Mouse (Mus musculus) neural tube, embryonic 12.5 days (tissue): ENCODE data around the gene Dnajc17. TPM values are rescaled to one million over a fixed set of nuclear protein-coding genes. Genes with fewer than 3 reads are reported as not detected.

ENCODE experiments used
- ATAC-seq: fragments of 200-750 bp; cut with Nextera tagmentation; 2 replicates; pipeline ENCODE4 v1.8.0; 2017; ENCODE audit warnings: low read depth, mild to moderate bottlenecking, moderate TSS enrichment, moderate library complexity; ENCODE audit not compliant: low FRiP score
- H3K27ac ChIP-seq: fragments of 300-500 bp; sonication (generic); 2 replicates; pipeline ENCODE4 v1.5.1; 2016
- H3K27me3 ChIP-seq: fragments of 300-500 bp; sonication (generic); replicated peaks from 2 replicates; pipeline ENCODE4 v1.6.1; 2016; ENCODE audit warnings: mild to moderate bottlenecking
- H3K36me3 ChIP-seq: fragments of 300-500 bp; sonication (generic); 2 replicates; pipeline ENCODE4 v1.6.1; 2016; ENCODE audit warnings: mild to moderate bottlenecking
- H3K4me1 ChIP-seq: fragments of 300-500 bp; sonication (generic); 2 replicates; pipeline ENCODE4 v1.6.1; 2016
- H3K4me2 ChIP-seq: fragments of 300-500 bp; sonication (generic); replicated peaks from 2 replicates; pipeline ENCODE4 v1.6.1; 2016; ENCODE audit warnings: mild to moderate bottlenecking
- H3K4me3 ChIP-seq: fragments of 300-500 bp; sonication (generic); 2 replicates; pipeline ENCODE4 v1.5.1; 2016
- H3K9ac ChIP-seq: fragments of 300-500 bp; sonication (generic); 2 replicates; pipeline ENCODE4 v1.6.1; 2016; ENCODE audit warnings: mild to moderate bottlenecking
- H3K9me3 ChIP-seq: fragments of 300-500 bp; sonication (generic); 2 replicates; pipeline ENCODE4 v1.6.1; 2016; ENCODE audit warnings: mild to moderate bottlenecking
- WGBS: fragments of 180-500 bp; shearing (Covaris S2); methylation state at CpG from one replicate; pipeline ENCODE4 v1.1.7; 2016; 5-methylcytosine and 5-hydroxymethylcytosine counted together
- polyA plus RNA-seq: library from polyadenylated mRNA; unstranded; fragments of >200 nt; fragmentation: Nextera tagmentation; extraction: Ambion mirVana; gene quantifications from 2 replicates; pipeline ENCODE4 v1.2.1, GENCODE M21; 2016

Dnajc17 gene
- 24.9 and 27.2 TPM in 2 replicates for polyA plus RNA-seq

DNA sequence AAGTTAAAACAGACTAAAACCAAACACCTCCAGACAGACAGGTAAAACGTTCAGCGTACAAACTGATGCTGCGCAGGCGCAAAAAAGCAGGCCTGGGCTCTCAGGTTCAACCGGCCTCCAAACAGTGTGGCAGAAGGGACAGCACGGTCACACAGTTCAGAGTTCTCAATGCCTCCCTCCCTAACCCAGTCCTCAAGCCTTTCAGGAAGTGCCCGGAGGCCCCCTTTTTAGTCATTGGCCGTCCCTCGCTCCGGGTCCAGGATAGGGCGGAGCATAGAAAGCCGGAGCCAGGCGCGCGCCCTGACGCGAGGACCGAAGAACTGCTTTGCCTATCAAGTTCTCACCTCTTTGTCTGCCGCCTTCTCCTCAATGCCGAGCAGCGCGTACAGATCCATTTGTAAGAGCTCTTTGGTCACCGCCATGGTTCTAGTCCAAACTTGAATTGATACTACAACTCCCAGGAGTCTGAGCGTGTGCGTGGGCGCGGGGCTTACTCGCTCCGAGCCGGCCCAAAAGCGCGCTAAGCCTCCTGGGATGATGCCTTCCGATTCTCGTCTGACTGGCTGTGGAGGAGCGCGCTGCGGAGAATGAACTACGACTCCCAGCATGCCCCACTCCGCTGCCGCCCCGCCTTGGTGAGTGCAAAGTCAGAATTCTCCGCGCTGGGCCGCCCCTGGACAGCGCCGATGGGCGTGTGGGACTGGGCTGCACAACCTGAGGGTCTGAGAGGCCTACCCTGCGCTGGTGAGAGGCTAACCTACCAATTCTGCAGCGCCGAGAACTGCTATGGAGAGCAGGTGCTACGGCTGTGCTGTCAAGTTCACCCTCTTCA, at the start of gene Dnajc17, which contains the start of gene Zfyve19:
Gene Dnajc17 (minus strand): TSS at position 452 of the 832 bp plus-strand sequence.
Gene Zfyve19 (plus strand): TSS at position 274 of the 832 bp plus-strand sequence.
- Histone ChIP-seq H3K9ac (peak within 1 kb of the TSS; percentile 77), H3K4me2 (peak within 1 kb of the TSS; percentile 61), H3K27me3 (no peaks in the 10 kb centered on the region), H3K36me3 (peaks cover 19% of the 10 kb centered on the region), H3K4me3 (peak within 1 kb of the TSS; percentile 68), H3K9me3 (no peaks in the 10 kb centered on the region), H3K4me1 (peaks cover 18% of the 10 kb centered on the region), H3K27ac (peak within 1 kb of the TSS; percentile 38)
- under 1% methylated on average over 51 of the region's 51 CpGs for WGBS
- peak; percentile 98 for ATAC-seq

DNA sequence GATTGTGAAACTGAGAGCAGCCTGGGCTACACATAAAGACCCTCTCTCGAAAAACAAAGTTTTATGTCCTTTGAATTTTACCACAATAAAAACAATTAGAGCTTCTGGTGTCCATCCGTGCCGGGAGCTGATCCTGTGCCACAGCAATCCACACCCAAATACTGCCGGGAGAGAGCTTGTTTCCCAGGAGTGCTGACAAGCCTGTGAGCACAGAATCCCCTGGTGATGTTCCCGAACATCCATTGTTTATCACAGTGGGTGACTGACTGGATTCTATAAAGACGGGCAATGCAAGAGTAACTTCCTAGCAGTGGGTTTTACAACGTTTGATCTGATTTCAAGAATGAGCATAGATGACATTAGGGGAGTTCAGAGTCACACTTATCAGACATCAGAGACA, 46.4 kb upstream of the Dnajc17 start:
- H3K4me2 ChIP-seq: no peak overlapping the region

DNA sequence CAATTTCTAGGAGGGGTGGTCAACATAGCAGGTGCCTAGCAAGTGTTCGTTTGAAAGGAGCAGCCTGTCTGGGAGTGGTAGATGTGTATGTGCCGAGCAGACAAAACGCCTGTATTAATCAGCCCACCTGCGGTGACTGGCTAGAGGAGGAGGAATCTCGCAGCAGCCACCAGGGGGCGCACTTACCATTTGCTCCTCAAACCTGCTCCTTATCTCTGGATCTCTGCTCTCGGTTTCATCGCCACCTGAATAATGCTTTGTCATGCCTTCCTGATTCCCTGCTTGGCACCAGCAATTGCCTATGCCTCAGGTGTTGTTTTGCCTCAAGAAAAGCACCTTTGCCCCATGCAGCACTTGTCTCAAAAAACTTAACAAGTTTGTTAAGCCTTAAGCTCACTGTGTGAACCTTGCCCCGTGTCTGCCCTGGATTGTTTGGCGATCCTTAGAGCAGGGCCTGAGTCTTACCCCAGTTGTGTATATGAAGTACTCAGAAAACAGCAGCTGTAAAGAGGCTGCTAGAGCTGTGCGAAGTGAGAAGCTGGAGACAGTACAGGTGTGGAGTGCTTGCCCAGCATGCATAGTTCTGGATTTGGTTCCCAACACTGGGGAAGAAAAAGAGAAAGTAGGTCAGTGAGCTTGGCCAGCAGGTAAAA, 42.4 kb upstream of the Dnajc17 start:
- WGBS: 16% methylated on average over 11 of the region's 11 CpGs
- no peak overlapping the region for H3K9ac ChIP-seq
- H3K27me3 ChIP-seq: 0 out of 2 replicates have a peak, but pooled peaks cover 4% of the 10 kb centered on the region
- H3K4me1 ChIP-seq: no peaks in the 10 kb centered on the region
- H3K36me3 ChIP-seq: no peaks in the 10 kb centered on the region
- no peak overlapping the region for H3K27ac ChIP-seq
- ATAC-seq: peak; percentile 65; the same call in 1 of the 2 replicates
- peak overlapping the region; percentile 36; the same call in 1 of the 2 replicates for H3K4me2 ChIP-seq
- H3K9me3 ChIP-seq: no peaks in the 10 kb centered on the region
- no peak overlapping the region for H3K4me3 ChIP-seq

More for the DNA sequence above, 46.4 kb upstream of the Dnajc17 start:
- H3K27ac ChIP-seq: no peak overlapping the region
- 11% methylated on average over 7 of the region's 7 CpGs for WGBS
- H3K9me3 ChIP-seq: no peaks in the 10 kb centered on the region
- ATAC-seq: no peak
- no peaks in the 10 kb centered on the region for H3K4me1 ChIP-seq
- H3K36me3 ChIP-seq: no peaks in the 10 kb centered on the region
- H3K9ac ChIP-seq: no peak overlapping the region
- 0 out of 2 replicates have a peak, but pooled peaks cover 3% of the 10 kb centered on the region for H3K27me3 ChIP-seq
- H3K4me3 ChIP-seq: no peak overlapping the region

DNA sequence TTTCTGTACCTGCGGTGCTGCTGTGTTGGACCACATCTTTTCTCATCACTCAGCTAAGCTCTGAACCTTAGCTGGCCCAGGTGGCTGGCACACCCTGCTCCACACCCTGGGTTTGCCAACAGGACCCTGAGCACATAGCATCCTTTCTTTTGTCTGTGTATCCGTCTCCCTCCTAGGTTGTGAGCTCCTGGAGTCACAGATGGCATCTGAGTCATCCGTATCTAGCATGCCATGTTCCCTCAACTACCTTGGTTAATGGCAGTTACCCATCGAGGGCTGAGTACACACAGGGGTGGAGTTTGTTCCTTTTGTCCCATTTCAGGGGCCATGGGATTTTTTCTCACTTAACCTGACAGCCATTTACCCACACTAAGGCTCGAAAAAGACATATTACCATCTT, 41.8 kb upstream of the Dnajc17 start:
- Histone ChIP-seq H3K4me3 (no peak overlapping the region), H3K9ac (no peak overlapping the region), H3K4me2 (peak overlapping the region; percentile 36; the same call in 1 of the 2 replicates), H3K27ac (no peak overlapping the region), H3K36me3 (no peaks in the 10 kb centered on the region), H3K27me3 (0 out of 2 replicates have a peak, but pooled peaks cover 4% of the 10 kb centered on the region), H3K9me3 (no peaks in the 10 kb centered on the region), H3K4me1 (no peaks in the 10 kb centered on the region)
- ATAC-seq: no peak
- 61% methylated on average over 5 of the region's 5 CpGs for WGBS

DNA sequence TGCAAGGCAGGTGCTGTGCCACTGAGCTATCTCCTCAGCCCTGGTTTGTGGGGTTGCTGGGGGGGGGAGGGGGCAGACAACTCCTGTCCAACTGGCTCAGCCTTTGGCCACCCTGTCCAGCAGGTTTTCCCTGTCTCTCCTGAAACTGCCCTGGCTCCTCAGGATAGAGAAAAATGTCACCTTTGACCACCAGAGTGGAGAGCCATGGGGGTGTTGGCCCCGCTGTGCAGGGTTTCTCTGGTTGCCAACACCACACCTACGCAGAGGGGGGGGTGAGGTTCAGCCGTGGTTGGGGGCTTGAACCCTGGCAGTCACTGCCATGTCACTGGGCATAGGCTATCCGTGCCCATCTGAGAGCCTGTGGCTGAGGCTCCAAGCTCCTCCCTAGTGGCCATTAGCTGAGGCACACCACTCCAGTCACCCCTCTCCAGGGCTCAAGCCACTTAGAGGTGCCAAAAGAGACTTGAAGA, 41.0 kb upstream of the Dnajc17 start:
- Histone ChIP-seq H3K9me3 (no peaks in the 10 kb centered on the region), H3K36me3 (no peaks in the 10 kb centered on the region), H3K4me1 (no peaks in the 10 kb centered on the region), H3K4me2 (no peak overlapping the region), H3K9ac (no peak overlapping the region), H3K27ac (no peak overlapping the region), H3K27me3 (0 out of 2 replicates have a peak, but pooled peaks cover 4% of the 10 kb centered on the region), H3K4me3 (no peak overlapping the region)
- ATAC-seq: no peak
- WGBS: 78% methylated on average over 4 of the region's 4 CpGs

DNA sequence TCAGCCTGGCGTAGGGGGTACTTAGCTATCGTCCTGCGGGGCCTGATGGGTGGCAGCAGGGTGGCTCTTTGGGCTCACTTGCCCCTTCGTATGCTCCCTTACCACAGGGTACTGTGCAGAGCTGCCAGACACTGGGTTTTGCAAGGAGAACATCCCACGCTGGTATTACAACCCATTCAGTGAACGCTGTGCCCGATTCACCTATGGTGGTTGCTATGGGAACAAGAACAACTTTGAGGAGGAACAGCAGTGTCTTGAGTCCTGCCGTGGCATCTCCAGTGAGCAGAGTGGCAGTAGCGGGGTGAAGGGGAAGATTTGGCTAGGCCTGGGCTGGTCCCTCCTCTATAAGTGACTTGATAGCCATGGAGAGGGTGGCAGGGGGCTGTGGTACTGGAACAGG, 39.3 kb upstream of the Dnajc17 start:
- Histone ChIP-seq H3K4me3 (no peak overlapping the region), H3K27ac (no peak overlapping the region), H3K9ac (no peak overlapping the region), H3K36me3 (no peaks in the 10 kb centered on the region), H3K9me3 (no peaks in the 10 kb centered on the region), H3K27me3 (0 out of 2 replicates have a peak, but pooled peaks cover 4% of the 10 kb centered on the region), H3K4me2 (no peak overlapping the region), H3K4me1 (no peaks in the 10 kb centered on the region)
- 84% methylated on average over 9 of the region's 9 CpGs for WGBS
- ATAC-seq: no peak

DNA sequence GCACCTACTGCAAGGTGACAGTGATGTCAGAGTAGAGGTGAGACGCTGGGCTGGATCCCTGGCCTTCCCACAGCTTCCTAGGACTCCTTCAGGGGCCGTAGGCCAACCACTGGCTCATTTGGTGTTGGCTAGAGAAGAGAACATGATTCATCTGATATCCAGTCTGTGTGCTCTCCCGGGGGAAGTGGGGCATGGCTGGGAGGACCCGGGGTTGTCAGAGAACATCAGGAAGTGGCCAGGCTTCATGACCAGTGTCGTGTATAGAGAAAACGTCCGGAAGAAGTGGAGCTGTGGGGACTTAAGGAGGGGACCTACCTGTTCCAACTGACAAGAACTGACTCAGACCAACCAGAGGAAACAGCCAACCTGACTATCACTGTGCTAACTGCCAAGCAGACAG, 36.7 kb upstream of the Dnajc17 start:
- Histone ChIP-seq H3K4me2 (no peak overlapping the region), H3K4me1 (no peaks in the 10 kb centered on the region), H3K36me3 (no peaks in the 10 kb centered on the region), H3K27ac (no peak overlapping the region), H3K9ac (no peak overlapping the region), H3K27me3 (peaks cover 4% of the 10 kb centered on the region; the same call in 1 of the 2 replicates), H3K4me3 (no peak overlapping the region), H3K9me3 (no peaks in the 10 kb centered on the region)
- ATAC-seq: no peak
- 89% methylated on average over 7 of the region's 7 CpGs for WGBS

DNA sequence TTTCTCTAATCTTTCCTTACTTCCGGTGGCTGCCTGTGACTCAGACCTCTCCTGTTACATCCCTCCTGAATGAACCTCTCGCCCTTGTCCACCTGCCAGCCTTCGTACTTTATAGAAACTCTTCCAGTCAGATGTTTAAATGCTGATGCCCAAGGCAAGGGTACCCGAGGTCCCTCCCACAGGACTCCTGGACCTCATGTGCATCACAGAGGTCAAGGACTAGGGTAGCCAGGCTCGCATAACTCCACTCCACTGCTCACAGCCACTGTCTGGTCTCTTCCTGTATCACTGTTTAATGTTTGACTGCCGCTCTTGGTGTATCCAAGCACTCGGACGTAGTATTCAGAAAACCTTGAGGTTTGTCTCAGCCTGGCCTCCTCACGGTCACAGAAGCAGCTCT, 34.0 kb upstream of the Dnajc17 start:
- no peak for ATAC-seq
- no peaks in the 10 kb centered on the region for H3K36me3 ChIP-seq
- H3K27ac ChIP-seq: no peak overlapping the region

DNA sequence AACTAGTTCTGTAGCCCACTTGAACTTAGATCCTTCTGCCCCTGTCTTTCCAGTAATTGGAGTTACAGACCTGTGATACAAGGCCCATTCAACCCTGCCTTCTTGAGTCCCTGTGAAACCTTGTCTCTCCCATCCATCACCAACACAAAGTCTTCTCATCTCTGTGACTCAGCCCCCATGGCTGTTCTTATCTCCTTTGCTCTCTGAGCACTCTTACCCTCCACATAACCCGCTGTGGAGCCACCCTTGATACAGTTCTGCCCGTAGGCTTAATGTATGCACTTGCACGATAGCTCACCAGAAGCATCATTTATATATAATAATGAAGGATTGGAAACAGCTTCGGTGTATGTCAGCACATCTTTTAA, 32.2 kb upstream of the Dnajc17 start:
- Histone ChIP-seq H3K4me1 (peaks cover 13% of the 10 kb centered on the region), H3K4me2 (no peak overlapping the region), H3K9me3 (no peaks in the 10 kb centered on the region), H3K36me3 (no peaks in the 10 kb centered on the region), H3K4me3 (no peak overlapping the region), H3K27me3 (peaks cover 45% of the 10 kb centered on the region), H3K9ac (no peak overlapping the region), H3K27ac (no peak overlapping the region)
- 93% methylated on average over 4 of the region's 4 CpGs for WGBS
- ATAC-seq: no peak

More for the DNA sequence above, 34.0 kb upstream of the Dnajc17 start:
- Histone ChIP-seq H3K4me1 (peaks cover 5% of the 10 kb centered on the region), H3K9ac (no peak overlapping the region), H3K4me2 (no peak overlapping the region), H3K4me3 (no peak overlapping the region), H3K9me3 (no peaks in the 10 kb centered on the region), H3K27me3 (peaks cover 28% of the 10 kb centered on the region)
- WGBS: 87% methylated on average over 9 of the region's 9 CpGs

DNA sequence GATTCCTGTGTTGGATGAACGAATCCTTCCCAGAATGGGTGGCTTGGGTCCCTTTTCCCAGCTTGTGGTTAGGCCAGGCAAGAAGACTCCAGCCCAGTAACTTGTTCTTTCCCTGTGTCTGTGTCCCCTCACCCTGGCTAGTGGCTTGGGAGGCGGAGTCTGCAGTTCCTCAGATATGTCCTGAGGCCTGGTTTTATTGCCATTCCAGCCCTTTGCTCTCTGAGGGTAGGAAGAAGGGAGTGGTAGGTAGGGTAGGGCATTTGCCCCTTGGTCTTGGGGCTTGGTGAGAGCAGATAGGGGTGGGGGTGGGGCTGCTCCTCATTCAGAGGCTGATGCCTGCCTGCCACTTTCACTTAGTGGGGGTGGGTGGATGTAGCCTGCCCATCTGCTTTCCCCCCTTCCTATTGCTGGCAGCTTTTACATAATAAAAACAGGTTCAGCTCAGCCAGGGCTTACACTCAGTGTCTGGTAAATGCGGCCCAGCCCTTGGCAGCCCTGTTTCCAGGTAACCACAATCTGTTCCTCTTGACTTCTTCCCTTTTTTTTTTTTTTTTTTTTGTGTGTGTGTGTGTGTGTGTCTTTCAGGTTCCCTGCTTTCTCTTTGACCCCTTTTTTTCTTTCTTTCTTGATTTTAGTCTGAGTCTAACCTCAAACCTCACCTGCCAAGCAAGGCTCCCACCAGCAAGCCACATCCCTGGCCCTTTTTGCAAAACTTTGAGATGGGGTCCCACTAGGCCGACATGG, 31.7 kb upstream of the Dnajc17 start:
- 46% methylated on average over 4 of the region's 4 CpGs for WGBS
- Histone ChIP-seq H3K9ac (no peak overlapping the region), H3K4me3 (no peak overlapping the region), H3K27ac (no peak overlapping the region), H3K36me3 (no peaks in the 10 kb centered on the region), H3K9me3 (no peaks in the 10 kb centered on the region), H3K4me1 (peaks cover 13% of the 10 kb centered on the region), H3K4me2 (no peak overlapping the region), H3K27me3 (peaks cover 51% of the 10 kb centered on the region)
- ATAC-seq: no peak

DNA sequence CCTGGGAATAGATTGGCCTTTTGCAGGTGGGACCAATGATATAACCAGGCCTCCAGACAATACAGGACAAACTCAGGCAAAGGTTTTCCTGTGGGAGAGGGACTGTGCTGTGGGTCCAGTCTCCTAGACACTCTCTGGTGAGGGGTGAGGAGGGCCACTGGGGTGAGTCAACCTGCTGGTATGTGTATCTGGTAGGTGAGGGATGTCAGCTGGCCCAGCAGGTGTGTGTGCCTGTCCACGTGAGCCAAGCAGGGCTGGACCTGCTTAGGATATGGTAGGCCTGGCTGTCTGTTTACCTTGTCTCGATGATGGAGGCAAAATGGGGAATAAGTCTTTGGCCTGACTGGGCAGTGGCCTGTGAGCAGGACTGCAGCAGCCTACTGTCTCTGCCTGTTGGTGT, 30.1 kb upstream of the Dnajc17 start:
- no peaks in the 10 kb centered on the region for H3K36me3 ChIP-seq

DNA sequence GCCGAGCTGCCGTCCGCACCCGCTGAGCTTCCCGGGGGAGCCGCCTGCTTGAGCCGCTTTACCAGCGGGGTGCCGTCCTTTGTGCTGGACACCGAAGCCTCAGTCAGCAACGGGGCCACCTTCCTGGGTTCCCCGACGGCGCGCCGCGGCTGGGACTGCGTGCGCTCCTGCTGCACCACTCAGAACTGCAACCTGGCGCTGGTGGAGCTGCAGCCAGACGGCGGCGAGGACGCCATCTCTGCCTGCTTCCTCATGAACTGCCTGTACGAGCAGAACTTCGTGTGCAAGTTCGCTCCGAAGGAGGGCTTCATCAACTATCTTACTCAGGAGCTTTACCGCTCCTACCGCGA, 29.3 kb upstream of the Dnajc17 start:
- WGBS: 2% methylated on average over 31 of the region's 31 CpGs
- Histone ChIP-seq H3K4me2 (peak overlapping the region; percentile 67), H3K9me3 (no peaks in the 10 kb centered on the region), H3K27me3 (peaks cover 52% of the 10 kb centered on the region), H3K9ac (0 out of 2 replicates have a peak overlapping the region, but pooled peaks have one; percentile 30), H3K36me3 (no peaks in the 10 kb centered on the region), H3K4me3 (peak overlapping the region; percentile 37), H3K27ac (no peak overlapping the region), H3K4me1 (peaks cover 13% of the 10 kb centered on the region)
- no peak for ATAC-seq

More for the DNA sequence above, 30.1 kb upstream of the Dnajc17 start:
- ATAC-seq: no peak
- Histone ChIP-seq H3K27ac (no peak overlapping the region), H3K4me1 (peaks cover 13% of the 10 kb centered on the region), H3K9ac (no peak overlapping the region), H3K27me3 (peaks cover 52% of the 10 kb centered on the region), H3K4me3 (no peak overlapping the region), H3K4me2 (no peak overlapping the region), H3K9me3 (no peaks in the 10 kb centered on the region)
- 64% methylated on average over 2 of the region's 2 CpGs for WGBS
